Mouse (Mus musculus): ENCODE data around the gene Mtfr1l.
"Not testable (repeated sequence)": the region's sequence is repeated elsewhere in the genome, so short reads cannot be mapped to it uniquely, and the experiment has no call there.

The Mtfr1l gene

DNA sequence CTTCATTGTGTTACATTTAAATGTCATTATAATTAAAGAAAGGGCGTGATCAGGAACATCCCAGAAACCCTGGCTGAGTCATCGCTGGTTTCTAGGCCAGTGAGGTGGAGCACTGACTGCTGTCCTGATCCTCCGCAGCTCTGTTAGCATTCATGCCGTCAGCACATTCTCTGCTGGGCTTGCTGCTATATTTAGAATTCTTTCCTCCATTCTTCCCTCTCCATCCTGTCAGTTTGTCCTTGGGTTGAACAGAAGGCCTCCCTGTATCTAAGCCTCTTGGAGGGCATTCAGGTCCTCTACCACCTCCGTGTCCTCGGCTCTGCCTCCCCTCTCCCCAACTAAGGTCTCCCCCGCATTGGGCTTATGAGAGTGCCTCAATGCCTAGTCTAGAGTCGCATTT is 18.2 kb downstream of the Mtfr1l start:
- DNase-seq (ENCODE audit: low read depth, low spot score), result no peak

DNA sequence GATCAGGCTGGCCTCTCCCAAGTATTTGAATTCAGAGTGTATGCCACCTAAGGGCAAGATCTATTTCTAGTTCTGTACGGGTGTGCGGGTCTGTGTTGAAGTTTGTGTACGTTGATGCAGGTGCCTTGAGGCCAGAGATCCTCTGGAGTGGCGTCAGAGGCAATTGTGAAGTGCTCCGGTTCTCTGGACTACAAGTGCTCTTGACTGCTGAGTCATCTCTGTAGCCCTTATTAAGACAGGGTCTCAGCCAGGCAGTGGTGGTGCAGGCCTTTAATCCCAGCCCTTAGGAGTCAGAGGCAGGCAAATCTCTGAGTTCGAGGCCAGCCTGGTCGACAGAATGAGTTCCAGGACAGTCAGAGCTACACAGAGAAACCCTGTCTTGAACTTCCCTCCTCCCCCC is 19.6 kb downstream of the Mtfr1l start:
- DNase-seq (ENCODE audit: low read depth, low spot score), result no peak

DNA sequence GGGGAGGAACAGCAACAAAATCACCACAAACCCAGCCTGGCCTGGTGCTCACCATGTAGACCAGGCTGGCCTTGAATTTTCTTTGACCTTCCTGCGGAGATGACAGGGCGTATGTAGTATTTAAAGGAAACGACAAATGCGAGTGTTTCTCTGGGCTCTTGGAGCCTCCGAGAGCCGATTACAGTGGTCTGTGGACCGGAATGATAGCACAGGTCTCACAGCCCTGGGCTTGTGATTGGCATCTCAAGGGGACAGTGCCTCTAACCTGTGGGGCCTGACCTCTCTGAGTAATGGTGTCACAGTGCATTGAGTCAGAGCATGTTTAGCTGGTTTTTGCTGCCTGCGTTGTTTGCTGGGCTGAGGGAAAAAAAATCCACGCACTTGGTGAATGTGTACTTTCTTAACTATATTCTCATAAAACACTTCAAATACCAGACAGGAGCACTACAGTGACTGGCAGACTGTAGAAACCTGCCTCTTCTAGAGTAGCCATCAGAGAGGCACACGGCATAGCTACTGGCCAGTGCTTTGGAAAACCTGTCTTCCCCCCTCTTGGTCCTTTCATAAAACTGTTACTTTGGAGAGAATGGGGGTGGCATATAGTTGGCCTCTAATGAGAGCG is 20.8 kb downstream of the Mtfr1l start:
- DNase-seq (ENCODE audit: low read depth, low spot score), result no peak

DNA sequence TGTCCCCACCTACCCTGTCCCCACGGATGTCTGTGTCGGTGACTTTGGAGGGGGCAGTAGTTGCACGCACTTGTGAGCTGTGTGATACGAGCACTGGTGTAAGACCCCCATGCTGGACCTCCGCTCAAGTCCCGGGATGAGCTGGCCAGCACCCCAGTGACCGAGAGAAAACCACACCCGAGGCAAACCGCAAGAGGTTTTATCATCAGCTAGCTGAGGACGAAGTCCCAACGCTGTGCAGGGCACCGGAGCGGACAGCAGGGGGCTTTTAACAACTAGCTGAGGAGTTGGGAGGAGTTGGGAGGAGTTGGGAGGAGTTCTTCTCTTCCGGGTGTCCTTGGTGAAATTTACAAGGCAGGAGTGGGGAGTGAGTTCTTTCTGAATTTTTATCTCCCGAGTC is 22.4 kb downstream of the Mtfr1l start:
- no peak for DNase-seq (ENCODE audit: low read depth, low spot score)

DNA sequence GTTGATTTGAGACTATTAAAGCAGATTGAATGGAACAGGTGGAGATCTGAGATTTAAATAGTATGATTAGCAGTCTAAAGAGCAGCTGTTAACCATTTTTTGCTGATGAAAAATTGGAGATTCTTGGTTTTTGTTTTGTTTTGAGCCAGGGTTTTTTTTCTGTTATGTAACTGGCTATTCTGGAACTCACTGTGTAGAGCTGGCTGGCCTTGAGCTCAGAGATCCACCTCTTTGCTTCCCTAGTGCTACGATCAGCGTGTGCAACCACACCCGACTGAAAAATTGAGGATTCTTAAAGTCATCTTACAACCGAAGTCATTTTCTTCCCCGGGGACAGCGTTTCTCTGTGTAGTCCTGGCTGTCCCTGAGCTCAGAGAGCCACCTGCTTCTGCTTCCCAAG is 23.5 kb downstream of the Mtfr1l start:
- no peak for DNase-seq (ENCODE audit: low read depth, low spot score)

DNA sequence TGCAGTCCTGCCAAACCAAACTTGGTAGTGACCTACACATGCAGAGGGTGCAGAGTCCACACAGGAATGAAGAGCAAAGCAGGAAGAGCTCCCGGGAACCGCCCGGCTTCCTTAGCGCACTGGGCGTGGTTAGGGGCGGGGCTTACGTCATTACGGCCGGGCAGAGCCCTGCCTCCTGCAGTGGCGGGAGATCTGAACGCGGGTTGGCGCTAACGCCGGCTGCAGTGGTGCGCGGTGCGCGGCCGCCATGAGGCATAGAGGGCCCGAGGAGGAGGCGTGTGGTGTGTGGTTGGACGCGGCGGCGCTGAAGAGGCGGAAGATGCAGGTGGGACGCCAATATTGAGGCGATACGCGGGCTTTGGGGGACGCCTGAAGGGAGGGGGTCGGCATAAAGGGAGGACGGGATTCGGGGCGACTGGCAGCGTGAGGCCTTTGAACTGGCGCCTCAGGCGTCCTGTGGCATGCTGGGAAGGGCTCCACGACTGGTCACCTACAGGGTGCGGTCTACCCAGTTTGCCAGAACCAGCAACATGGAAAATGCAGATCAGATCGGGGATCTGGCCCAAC is 24.3 kb downstream of the Mtfr1l start, which contains the start of gene Aunip:
TSS of gene Aunip (plus strand) at position 155 of the 567 bp plus-strand sequence.
- DNase-seq (ENCODE audit: low read depth, low spot score), result peak; percentile 89

DNA sequence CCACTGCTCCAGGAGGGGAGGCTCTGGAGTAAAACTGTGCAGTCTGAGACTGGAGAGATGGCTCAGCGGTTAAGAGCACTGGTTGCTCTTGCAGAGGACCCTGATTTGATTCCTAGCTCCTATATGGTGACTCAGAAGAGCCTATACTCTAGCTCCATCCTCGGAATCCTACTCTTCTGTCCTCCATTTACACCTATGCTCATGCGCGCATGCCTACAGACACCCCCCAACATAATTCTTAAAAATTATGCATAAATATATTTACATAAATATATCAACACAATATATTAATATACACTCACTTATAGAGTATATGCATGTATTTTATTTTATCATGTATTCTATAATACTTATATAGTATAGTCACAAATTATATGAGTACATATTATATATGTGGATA is 24.8 kb downstream of the Mtfr1l start:
- no peak for DNase-seq (ENCODE audit: low read depth, low spot score)

DNA sequence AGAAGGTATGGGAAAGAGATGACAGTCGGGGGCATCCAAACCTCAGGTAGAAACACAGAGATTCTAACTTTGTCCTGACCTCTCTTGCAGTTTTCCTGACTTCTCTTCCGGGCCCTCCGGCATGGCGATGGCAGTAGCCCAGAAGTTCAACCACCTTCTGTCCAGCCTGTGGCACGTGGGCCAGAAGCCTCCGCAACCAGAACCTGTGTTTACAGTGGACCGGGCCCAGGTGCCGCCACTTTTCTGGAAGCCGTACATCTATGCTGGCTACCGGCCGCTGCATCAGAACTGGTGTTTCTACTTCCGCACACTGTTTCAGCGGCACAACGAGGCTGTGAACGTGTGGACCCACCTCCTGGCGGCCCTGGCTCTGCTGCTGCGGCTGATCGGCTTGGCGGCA is 28.5 kb downstream of the Mtfr1l start:
- DNase-seq (ENCODE audit: low read depth, low spot score), result no peak

DNA sequence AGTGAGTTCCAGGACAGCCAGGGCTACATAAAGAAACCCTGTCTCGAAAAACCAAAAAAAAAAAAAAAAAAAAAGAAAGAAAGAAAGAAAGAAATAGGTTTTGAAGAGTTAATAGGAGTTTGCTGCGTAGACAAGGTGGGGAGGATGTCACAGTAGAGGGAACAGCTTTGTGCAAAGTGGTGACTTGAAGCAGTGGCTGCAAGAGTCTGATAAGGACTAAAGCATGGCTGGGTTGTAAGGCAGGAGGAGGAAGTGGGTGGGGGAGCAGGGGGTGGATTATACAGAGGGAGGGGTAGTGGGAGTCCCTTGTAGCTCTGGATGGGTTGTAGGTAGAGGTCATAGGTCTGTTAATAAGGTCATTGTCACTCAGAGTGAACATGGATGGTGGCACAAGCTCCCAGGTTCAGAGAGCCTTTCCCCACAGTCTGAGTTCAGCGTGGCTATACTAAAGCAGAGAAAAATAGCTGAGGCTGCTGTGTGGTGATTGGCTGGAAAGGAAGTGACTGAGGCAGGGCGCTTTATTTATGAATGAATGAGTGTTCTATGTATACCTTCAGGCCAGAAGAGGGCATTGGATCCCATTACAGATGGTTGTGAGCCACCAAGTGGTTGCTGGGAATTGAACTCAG is 29.1 kb downstream of the Mtfr1l start:
- DNase-seq (ENCODE audit: low read depth, low spot score), result no peak

DNA sequence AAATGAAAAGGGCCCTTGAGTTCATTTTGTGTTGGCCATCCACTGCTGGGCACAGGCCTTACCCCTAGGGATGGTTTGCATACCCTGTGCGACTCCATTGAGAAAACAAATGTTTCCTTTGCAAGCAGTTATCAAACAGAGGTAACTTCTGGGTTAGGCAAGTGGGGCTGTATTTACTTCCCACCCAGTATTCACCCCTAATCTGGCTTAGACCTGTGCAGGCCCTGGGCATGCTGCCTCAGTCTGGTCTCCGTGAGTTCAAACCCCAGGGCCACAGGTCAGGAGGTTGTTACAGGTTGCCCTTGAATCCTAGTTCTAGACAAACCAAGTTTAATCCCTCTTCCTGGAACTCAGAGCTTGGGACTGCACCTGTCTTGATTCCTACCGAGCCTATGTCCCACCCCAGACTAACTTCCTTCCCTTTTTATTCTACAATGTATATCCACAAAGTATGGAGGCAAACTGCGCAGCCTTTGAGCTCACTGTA is 29.8 kb downstream of the Mtfr1l start:
- DNase-seq (ENCODE audit: low read depth, low spot score), result no peak

DNA sequence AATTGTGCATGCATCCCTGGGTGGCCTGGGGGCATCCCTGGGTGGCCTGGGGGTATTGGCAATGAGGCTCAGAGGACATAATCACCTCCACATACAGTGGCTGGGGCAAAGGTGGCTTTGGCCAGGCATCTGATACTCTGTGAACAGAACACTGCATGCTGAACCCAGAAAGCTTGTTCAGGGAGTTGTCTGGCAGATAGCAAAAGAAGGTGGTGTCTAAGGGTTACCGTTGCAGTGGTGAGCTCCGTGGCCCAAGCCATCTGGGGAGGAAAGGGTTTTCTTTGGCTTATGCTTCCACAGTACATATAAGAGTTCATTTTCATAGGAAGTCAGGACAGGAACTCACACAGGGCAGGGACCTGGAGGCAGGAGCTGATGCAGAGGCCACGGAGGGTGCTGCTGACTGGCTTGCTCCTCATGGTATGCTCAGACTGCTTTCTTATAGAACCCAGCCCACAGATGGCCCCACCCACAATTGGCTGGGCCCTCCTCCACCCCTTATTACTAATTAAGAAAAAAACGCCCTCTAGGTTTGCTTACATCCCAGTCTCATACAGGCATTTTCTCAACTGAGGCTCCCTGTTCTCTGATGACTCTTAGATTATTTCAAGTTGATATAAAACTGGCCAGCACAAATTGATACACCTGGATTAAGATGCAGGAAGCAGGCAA is 31.4 kb downstream of the Mtfr1l start:
- DNase-seq (ENCODE audit: low read depth, low spot score), result no peak

DNA sequence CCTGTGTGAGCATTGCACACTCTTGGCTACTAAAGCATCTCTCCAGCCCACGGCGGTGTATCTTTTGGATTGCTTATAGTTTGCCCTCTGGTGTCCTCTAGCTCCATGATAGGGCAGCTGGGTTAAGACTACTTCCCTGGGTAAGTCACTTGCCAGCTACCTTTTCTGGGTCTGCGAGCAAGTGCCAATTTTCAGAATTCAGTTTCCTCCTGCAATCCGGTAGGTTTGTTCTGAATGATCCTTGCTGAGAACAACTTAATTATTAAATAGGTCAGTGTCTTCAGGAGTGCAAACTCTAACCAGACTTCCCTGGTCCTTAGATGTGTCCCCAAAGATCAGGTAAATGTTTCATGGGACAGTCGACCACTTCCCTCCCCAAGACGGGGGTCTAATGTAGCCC is 34.1 kb downstream of the Mtfr1l start:
- no peak for DNase-seq (ENCODE audit: low read depth, low spot score)

DNA sequence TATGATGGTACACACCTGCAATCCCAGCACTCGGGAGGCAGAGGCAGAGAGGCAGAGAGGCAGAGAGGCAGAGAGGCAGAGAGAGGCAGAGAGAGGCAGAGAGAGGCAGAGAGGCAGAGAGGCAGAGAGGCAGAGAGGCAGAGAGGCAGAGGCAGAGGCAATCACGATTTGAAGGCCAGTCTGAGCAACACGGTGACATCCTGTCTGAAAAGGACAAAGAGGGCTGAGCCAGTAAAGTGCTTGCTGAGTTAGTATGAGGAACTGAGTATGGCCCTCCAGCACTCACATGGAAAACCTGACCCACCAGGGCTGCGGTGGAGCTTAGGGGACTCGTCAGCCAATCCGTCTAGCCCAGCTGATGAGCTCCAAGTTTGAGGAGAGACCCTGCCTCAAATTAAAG is 36.2 kb downstream of the Mtfr1l start:
- not testable (repeated sequence) for DNase-seq (ENCODE audit: low read depth, low spot score)

DNA sequence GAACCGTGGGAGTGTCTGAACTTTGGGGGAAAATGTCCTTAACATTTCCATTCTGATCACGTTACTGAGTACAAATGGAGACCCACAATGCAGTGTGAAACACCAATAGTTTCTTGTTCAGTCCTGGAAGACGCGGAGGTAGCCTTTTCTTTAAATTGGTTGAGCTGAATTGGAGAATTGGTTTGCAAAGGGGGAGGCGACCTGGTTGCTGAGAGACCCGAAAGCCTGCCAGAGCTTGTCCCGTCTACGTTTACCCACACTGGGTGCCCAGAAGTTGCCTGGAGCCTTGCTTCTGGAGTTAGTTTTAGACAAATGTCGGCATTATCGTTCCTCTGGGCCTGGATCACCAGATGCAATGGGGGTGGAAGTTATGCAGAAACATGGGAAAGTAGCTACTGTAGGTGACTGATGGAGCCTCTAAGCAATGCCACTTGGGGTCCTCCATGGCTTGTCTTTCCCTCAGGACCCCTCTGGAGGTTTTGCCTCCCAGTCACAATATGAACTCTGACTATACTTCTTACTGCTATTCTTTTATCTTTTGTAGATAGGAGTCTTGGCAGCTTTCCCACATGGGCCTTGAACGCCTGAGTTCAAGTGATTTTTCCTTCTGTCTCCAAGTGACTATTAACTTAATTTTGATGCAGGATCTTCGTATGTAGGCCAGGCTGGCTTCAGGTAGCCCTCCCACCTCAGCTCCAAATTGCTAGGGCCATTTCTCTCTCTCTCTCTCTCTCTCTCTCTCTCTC is 37.0 kb downstream of the Mtfr1l start:
- no peak for DNase-seq (ENCODE audit: low read depth, low spot score)

DNA sequence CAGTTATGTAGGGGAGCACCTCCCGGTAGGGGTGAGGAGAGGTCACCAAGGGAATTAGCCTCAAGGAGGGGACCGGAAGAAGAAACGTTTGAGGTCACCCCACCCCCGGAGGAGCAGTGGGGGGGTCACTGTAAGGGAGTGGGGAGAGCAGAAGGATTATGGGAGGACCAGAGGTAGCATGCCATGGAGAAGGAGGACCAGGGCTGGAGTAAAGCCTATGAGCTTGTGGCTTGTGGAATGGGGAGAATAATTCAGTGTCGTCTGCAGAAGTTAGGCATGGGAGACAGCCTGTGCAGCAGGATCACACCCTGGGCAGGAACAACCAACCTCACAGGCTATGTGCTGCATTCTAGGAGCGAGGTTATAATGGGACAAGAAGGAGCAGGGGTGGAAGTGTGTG is 38.0 kb downstream of the Mtfr1l start:
- no peak for DNase-seq (ENCODE audit: low read depth, low spot score)

DNA sequence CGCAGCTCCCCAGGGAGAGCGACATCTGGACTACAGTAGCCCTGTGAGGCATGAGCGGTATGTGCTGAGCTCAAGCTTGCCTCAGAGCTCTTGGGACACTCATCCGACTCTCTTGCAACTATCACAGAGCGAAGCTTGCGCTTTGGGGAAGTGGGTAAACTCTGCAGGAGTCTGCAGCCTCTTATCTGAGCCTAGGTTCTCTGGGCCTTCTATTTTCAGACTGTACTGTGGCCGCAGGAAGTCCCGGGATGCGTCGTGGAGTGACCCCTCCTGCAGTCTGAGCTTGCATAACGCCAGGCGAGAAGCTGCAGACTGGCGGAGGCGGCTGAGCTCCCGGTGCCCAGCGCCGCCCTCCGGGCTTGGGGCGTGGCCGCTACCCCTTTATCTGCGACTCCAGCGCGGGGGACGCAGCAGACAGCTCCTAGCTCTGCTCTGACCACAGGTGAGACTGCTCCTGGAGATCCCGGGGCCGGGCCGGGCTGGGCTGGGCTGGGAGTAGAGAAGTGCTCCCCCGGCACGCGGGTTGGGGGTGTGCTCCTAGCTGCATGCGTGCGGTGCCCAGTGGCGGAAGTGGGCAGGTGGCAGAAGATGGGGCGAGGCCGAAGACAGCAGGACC is 38.5 kb downstream of the Mtfr1l start, which contains the start of gene Paqr7:
TSS of gene Paqr7 (plus strand) at position 103 of the 616 bp plus-strand sequence.
- DNase-seq (ENCODE audit: low read depth, low spot score), result peak; percentile 32

DNA sequence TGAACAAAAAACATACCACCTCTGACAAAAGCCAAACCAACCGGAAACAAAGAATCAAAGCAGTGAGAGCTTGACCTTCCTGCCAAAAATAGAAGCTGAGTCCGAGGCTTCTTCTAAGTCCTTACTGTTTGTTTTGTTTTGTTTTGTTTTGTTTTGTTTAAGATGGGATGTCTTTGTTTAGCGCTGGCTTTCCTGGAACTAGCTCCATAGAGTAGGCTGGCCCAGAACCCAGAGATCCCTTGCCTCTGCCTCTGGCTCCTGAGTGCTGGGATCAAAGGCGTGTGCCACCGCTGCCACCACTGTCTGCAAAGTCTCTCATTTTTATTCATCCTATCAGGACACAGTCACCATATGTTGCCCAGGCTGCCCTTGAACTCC is 39.7 kb downstream of the Mtfr1l start:
- DNase-seq (ENCODE audit: low read depth, low spot score), result no peak

DNA sequence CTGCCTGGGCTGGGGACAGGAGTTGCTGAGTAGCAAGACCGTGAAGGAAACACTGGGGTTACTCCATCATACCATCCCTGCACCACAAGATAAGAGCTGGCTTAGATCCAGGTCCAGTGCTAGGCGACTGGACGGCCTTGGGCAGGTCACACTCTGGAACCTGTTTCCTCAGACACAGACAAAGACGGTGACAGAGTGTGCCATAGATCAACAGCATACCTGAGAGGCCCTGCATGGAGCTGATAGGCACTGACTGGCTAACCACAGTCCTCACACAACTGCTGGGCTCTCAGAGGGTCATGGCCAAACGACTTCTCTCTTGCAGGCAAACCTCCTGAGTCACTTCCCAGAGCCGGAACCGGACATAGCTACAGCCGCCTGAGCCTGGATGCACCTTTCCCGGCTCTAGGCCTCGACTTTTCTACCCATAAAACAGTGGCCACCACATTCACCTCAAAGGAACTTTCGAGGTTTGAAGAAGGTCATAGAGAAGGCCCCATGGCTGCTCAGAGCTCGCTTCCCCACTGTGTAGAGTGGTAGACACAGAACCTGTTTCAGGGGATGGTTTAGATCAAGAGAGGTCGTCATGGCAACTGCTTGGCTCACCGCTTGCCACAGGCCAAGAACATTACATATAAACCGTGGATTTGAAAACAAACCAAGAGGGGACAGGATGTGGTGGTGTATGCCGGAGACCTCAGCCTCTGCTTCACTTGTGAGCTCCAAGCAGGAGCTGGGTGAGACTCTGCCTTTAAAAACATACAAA is 40.2 kb downstream of the Mtfr1l start:
- DNase-seq (ENCODE audit: low read depth, low spot score), result no peak

DNA sequence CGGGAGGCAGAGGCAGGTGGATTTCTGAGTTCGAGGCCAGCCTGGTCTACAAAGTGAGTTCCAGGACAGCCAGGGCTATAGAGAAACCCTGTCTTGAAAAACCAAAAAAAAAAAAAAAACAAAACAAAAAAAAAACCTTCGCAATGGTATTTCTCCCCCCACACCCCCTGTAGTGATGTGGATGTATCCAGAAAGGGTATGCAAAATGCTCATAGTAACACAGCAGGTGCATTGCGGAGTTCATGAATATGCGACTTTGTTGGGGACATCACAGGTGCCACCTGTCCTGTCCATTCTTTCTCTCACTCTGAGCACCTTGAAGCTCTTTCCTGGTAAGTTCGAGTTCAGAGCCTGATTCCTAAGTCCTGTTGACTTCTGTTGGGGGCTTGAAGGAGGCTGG is 41.0 kb downstream of the Mtfr1l start:
- DNase-seq (ENCODE audit: low read depth, low spot score), result not testable (repeated sequence)

DNA sequence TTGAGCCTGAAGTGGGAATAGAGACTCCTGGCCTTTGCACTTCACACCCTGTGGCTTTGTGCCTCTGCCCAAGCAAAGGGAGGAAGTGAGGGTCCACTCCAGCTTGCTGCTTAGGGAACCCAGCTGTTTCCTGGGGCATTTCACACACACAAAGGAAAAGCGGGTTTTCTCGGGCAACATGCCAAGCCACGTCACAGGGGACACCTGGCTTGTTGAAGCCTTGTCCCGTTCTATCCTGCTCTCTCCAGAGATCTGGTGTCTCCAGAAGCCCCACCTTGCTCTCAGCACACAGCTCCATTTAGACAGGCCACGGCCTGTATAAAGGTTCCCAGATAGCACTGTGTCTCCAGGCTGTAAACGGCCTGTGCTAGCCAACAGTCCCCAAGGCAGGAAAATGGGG is 43.5 kb downstream of the Mtfr1l start:
- no peak for DNase-seq (ENCODE audit: low read depth, low spot score)

Measured in forelimb bud, embryonic 11.5 days (tissue).